Mouse (Mus musculus): ENCODE results near the gene Cdk14. TPM values are rescaled to one million over a fixed set of nuclear protein-coding genes. Genes with fewer than 3 reads are reported as not detected.

Gene Cdk14
- polyA plus RNA-seq, 1 experiment from 2014 or later = 10.3 TPM

GRCm38 (mm10) chr5:5379870-5380730, 40.0 kb downstream of the Cdk14 start:
- peak; percentile 80 for DNase-seq (ENCODE audit: low spot score)
- H3K27me3 ChIP-seq (ENCODE audit: low read depth, poor library complexity, severe bottlenecking) = 0 out of 2 replicates have a peak, but pooled peaks cover 3% of the 10 kb centered on the region
- under 1% methylated on average over 127 of the region's 128 CpGs for WGBS
- no peaks in the 10 kb centered on the region for H3K36me3 ChIP-seq
- H3K9me3 ChIP-seq (replicated peaks) = no peaks in the 10 kb centered on the region
- H3K27ac ChIP-seq (replicated peaks) = peak overlapping the region; percentile 96
- H3K4me1 ChIP-seq = peaks cover 23% of the 10 kb centered on the region
- H3K4me3 ChIP-seq = peak overlapping the region; percentile 73

- Histone ChIP-seq H3K36me3 (no peaks in the 10 kb centered on the region), H3K27ac (replicated peaks) (peak overlapping the region; percentile 96), H3K9me3 (replicated peaks) (no peaks in the 10 kb centered on the region), H3K27me3 (ENCODE audit: low read depth, poor library complexity, severe bottlenecking) (0 out of 2 replicates have a peak, but pooled peaks cover 3% of the 10 kb centered on the region), H3K4me3 (peak overlapping the region; percentile 73), H3K4me1 (peaks cover 23% of the 10 kb centered on the region)
- no peak for DNase-seq (ENCODE audit: low spot score)
- WGBS = 1% methylated on average over 14 of the region's 14 CpGs
These were observed 40.6 kb downstream of the Cdk14 start for GRCm38 (mm10) chr5:5379501-5379869.

GRCm38 (mm10) chr5:5374393-5374792, 45.7 kb downstream of the Cdk14 start:
- Histone ChIP-seq H3K4me3 (no peak overlapping the region), H3K36me3 (no peaks in the 10 kb centered on the region), H3K27me3 (ENCODE audit: low read depth, poor library complexity, severe bottlenecking) (no peaks in the 10 kb centered on the region), H3K4me1 (peaks cover 34% of the 10 kb centered on the region), H3K27ac (replicated peaks) (no peak overlapping the region), H3K9me3 (replicated peaks) (no peaks in the 10 kb centered on the region)
- no peak for DNase-seq (ENCODE audit: low spot score)
- 95% methylated on average over 1 of the region's 1 CpGs for WGBS

GRCm38 (mm10) chr5:5373541-5373940, 46.6 kb downstream of the Cdk14 start:
- no peaks in the 10 kb centered on the region for H3K36me3 ChIP-seq
- no peak overlapping the region for H3K4me3 ChIP-seq
- WGBS = 68% methylated on average over 7 of the region's 7 CpGs
- peaks cover 27% of the 10 kb centered on the region for H3K4me1 ChIP-seq
- no peaks in the 10 kb centered on the region for H3K9me3 ChIP-seq (replicated peaks)
- DNase-seq (ENCODE audit: low spot score) = no peak
- no peak overlapping the region for H3K27ac ChIP-seq (replicated peaks)
- no peaks in the 10 kb centered on the region for H3K27me3 ChIP-seq (ENCODE audit: low read depth, poor library complexity, severe bottlenecking)

GRCm38 (mm10) chr5:5372936-5373335, 47.2 kb downstream of the Cdk14 start:
- 69% methylated on average over 5 of the region's 5 CpGs for WGBS
- Histone ChIP-seq H3K4me1 (peaks cover 23% of the 10 kb centered on the region), H3K36me3 (no peaks in the 10 kb centered on the region), H3K4me3 (no peak overlapping the region), H3K9me3 (replicated peaks) (no peaks in the 10 kb centered on the region), H3K27me3 (ENCODE audit: low read depth, poor library complexity, severe bottlenecking) (no peaks in the 10 kb centered on the region), H3K27ac (replicated peaks) (no peak overlapping the region)
- DNase-seq (ENCODE audit: low spot score) = no peak

GRCm38 (mm10) chr5:5372354-5372753, 47.8 kb downstream of the Cdk14 start:
- Histone ChIP-seq H3K4me3 (no peak overlapping the region), H3K36me3 (no peaks in the 10 kb centered on the region), H3K9me3 (replicated peaks) (no peaks in the 10 kb centered on the region), H3K27me3 (ENCODE audit: low read depth, poor library complexity, severe bottlenecking) (no peaks in the 10 kb centered on the region), H3K4me1 (peaks cover 23% of the 10 kb centered on the region), H3K27ac (replicated peaks) (no peak overlapping the region)
- no peak for DNase-seq (ENCODE audit: low spot score)
- 89% methylated on average over 3 of the region's 3 CpGs for WGBS

- WGBS = 88% methylated on average over 4 of the region's 4 CpGs
- Histone ChIP-seq H3K36me3 (peaks cover 5% of the 10 kb centered on the region), H3K4me3 (no peak overlapping the region), H3K9me3 (replicated peaks) (no peaks in the 10 kb centered on the region), H3K27me3 (ENCODE audit: low read depth, poor library complexity, severe bottlenecking) (no peaks in the 10 kb centered on the region), H3K4me1 (peaks cover 23% of the 10 kb centered on the region), H3K27ac (replicated peaks) (no peak overlapping the region)
- no peak for DNase-seq (ENCODE audit: low spot score)
These were observed 49.6 kb downstream of the Cdk14 start for GRCm38 (mm10) chr5:5370322-5371082.

- WGBS = 85% methylated on average over 14 of the region's 14 CpGs
- no peak overlapping the region for H3K27ac ChIP-seq (replicated peaks)
These were observed 51.5 kb downstream of the Cdk14 start for GRCm38 (mm10) chr5:5368389-5369164.

GRCm38 (mm10) chr5:5367550-5367949, 52.6 kb downstream of the Cdk14 start:
- Histone ChIP-seq H3K27ac (replicated peaks) (no peak overlapping the region), H3K27me3 (ENCODE audit: low read depth, poor library complexity, severe bottlenecking) (no peaks in the 10 kb centered on the region), H3K4me1 (peaks cover 7% of the 10 kb centered on the region), H3K4me3 (no peak overlapping the region), H3K9me3 (replicated peaks) (no peaks in the 10 kb centered on the region), H3K36me3 (peaks cover 12% of the 10 kb centered on the region)
- 91% methylated on average over 8 of the region's 8 CpGs for WGBS
- DNase-seq (ENCODE audit: low spot score) = no peak

More at GRCm38 (mm10) chr5:5368389-5369164, 51.5 kb downstream of the Cdk14 start:
- DNase-seq (ENCODE audit: low spot score) = no peak
- Histone ChIP-seq H3K4me1 (peaks cover 17% of the 10 kb centered on the region), H3K27me3 (ENCODE audit: low read depth, poor library complexity, severe bottlenecking) (no peaks in the 10 kb centered on the region), H3K36me3 (peaks cover 8% of the 10 kb centered on the region), H3K4me3 (no peak overlapping the region), H3K9me3 (replicated peaks) (no peaks in the 10 kb centered on the region)

- 84% methylated on average over 14 of the region's 14 CpGs for WGBS
- Histone ChIP-seq H3K27ac (replicated peaks) (no peak overlapping the region), H3K36me3 (peaks cover 21% of the 10 kb centered on the region)
These were observed 54.6 kb downstream of the Cdk14 start for GRCm38 (mm10) chr5:5365285-5366076.

GRCm38 (mm10) chr5:5361684-5362083, 58.4 kb downstream of the Cdk14 start:
- Histone ChIP-seq H3K4me3 (no peak overlapping the region), H3K27me3 (ENCODE audit: low read depth, poor library complexity, severe bottlenecking) (no peaks in the 10 kb centered on the region), H3K9me3 (replicated peaks) (peaks cover 10% of the 10 kb centered on the region), H3K27ac (replicated peaks) (no peak overlapping the region), H3K36me3 (peaks cover 19% of the 10 kb centered on the region; the same call in 1 of the 2 replicates), H3K4me1 (no peaks in the 10 kb centered on the region)
- DNase-seq (ENCODE audit: low spot score) = no peak
- WGBS = over 99% methylated on average over 3 of the region's 3 CpGs

More at GRCm38 (mm10) chr5:5365285-5366076, 54.6 kb downstream of the Cdk14 start:
- no peak for DNase-seq (ENCODE audit: low spot score)
- no peaks in the 10 kb centered on the region for H3K27me3 ChIP-seq (ENCODE audit: low read depth, poor library complexity, severe bottlenecking)
- no peaks in the 10 kb centered on the region for H3K4me1 ChIP-seq
- H3K9me3 ChIP-seq (replicated peaks) = peaks cover 6% of the 10 kb centered on the region
- H3K4me3 ChIP-seq = no peak overlapping the region

- Histone ChIP-seq H3K36me3 (peaks cover 19% of the 10 kb centered on the region; the same call in 1 of the 2 replicates), H3K4me3 (no peak overlapping the region), H3K4me1 (no peaks in the 10 kb centered on the region), H3K27ac (replicated peaks) (no peak overlapping the region), H3K27me3 (ENCODE audit: low read depth, poor library complexity, severe bottlenecking) (no peaks in the 10 kb centered on the region), H3K9me3 (replicated peaks) (peaks cover 10% of the 10 kb centered on the region)
- DNase-seq (ENCODE audit: low spot score) = no peak
- 96% methylated on average over 5 of the region's 5 CpGs for WGBS
These were observed 59.8 kb downstream of the Cdk14 start for GRCm38 (mm10) chr5:5360338-5360737.

All from midbrain, embryonic 10.5 days (tissue).